Comparison of ENCODE assay signal across 30 mouse cellular contexts in genomic region chr10:115515503-115515902, GRCm38 (mm10). TPM values are rescaled to one million over a fixed set of nuclear protein-coding genes. Genes with fewer than 3 reads are reported as not detected.
DNase-seq lines count a peak whose midpoint lies in the region; ATAC-seq and TF ChIP-seq lines count a peak whose summit lies in the region.
"Had no signal": no experiment of that assay in that cellular context is flagged by ENCODE, and none has a peak within 500 bp of the region (broad histone marks: within the 10 kb centered on the region; RNA-seq: fewer than 3 reads in every experiment).

No protein-coding gene starts in this region.

- WGBS in forebrain, postnatal 0 days: 66% methylated on average over 7 of the region's 7 CpGs
- 86% methylated on average over 7 of the region's 7 CpGs for WGBS in forebrain, embryonic 14.5 days
- 78% methylated on average over 7 of the region's 7 CpGs for WGBS in liver, embryonic 11.5 days

- H3K4me1 ChIP-seq in forebrain, postnatal 0 days (ENCODE audit: insufficient read depth): no peaks in the 10 kb centered on the region
- no peaks in the 10 kb centered on the region for H3K4me1 ChIP-seq in forebrain, embryonic 14.5 days (ENCODE audit: control insufficient read depth, insufficient read depth, low read length)
- no peaks in the 10 kb centered on the region for H3K4me1 ChIP-seq in liver, embryonic 11.5 days (replicated peaks; ENCODE audit: control insufficient read depth, insufficient read depth, low read length)
- H3K4me1 ChIP-seq: lung, embryonic 15.5 days; midbrain, embryonic 15.5 days had no signal

- no peaks in the 10 kb centered on the region for H3K36me3 ChIP-seq in forebrain, postnatal 0 days (ENCODE audit: insufficient read depth)
- H3K36me3 ChIP-seq in forebrain, embryonic 14.5 days (ENCODE audit: control insufficient read depth, insufficient read depth, low read length): no peaks in the 10 kb centered on the region
- H3K36me3 ChIP-seq in liver, embryonic 11.5 days (ENCODE audit: control insufficient read depth, insufficient read depth, low read length): no peaks in the 10 kb centered on the region
- H3K36me3 ChIP-seq: heart, embryonic 13.5 days; hindbrain, embryonic 12.5 days; kidney, embryonic 15.5 days; lung, embryonic 15.5 days; midbrain, embryonic 15.5 days; neural tube, embryonic 12.5 days had no signal

- H3K27ac ChIP-seq in forebrain, postnatal 0 days (ENCODE audit: low read depth, low read length): no peak overlapping the region
- no peak overlapping the region for H3K27ac ChIP-seq in forebrain, embryonic 14.5 days (ENCODE audit: low read depth, low read length)
- no peak overlapping the region for H3K27ac ChIP-seq in liver, embryonic 11.5 days (ENCODE audit: low read depth, low read length)
- H3K27ac ChIP-seq: forebrain, embryonic 13.5 days; gastrocnemius, adult 2 months; heart, embryonic 13.5 days; hindbrain, embryonic 12.5 days; kidney, embryonic 15.5 days; liver, embryonic 14.5 days; lung, embryonic 15.5 days; macrophage; midbrain, embryonic 15.5 days; neural tube, embryonic 12.5 days had no signal

- no peak for TF ChIP-seq CTCF in forebrain, postnatal 0 days (IDR thresholded peaks at IDR 0.05; ENCODE audit: low read depth)

- no peaks in the 10 kb centered on the region for H3K9me3 ChIP-seq in forebrain, postnatal 0 days (ENCODE audit: low read length)
- no peaks in the 10 kb centered on the region for H3K9me3 ChIP-seq in forebrain, embryonic 14.5 days (replicated peaks; ENCODE audit: control insufficient read depth, low read length)
- H3K9me3 ChIP-seq in liver, embryonic 11.5 days (ENCODE audit: control insufficient read depth, low read length): no peaks in the 10 kb centered on the region
- H3K9me3 ChIP-seq: forebrain, embryonic 13.5 days; heart, embryonic 13.5 days; hindbrain, embryonic 12.5 days; kidney, embryonic 15.5 days; lung, embryonic 15.5 days; midbrain, embryonic 15.5 days; neural tube, embryonic 12.5 days had no signal

- peak; percentile 62; the same call in 1 of the 2 replicates for ATAC-seq in forebrain, postnatal 0 days
- ATAC-seq in forebrain, embryonic 14.5 days: no peak
- ATAC-seq in liver, embryonic 11.5 days (replicated peaks; ENCODE audit: low FRiP score): no peak
- ATAC-seq: forebrain, embryonic 13.5 days; midbrain, embryonic 15.5 days had no signal

- no peak overlapping the region for H3K9ac ChIP-seq in forebrain, postnatal 0 days
- H3K9ac ChIP-seq in forebrain, embryonic 14.5 days (ENCODE audit: low read length): no peak overlapping the region
- no peak overlapping the region for H3K9ac ChIP-seq in liver, embryonic 11.5 days (ENCODE audit: low read depth, low read length)
- H3K9ac ChIP-seq: forebrain, embryonic 13.5 days; heart, embryonic 13.5 days; hindbrain, embryonic 12.5 days; kidney, embryonic 15.5 days; liver, embryonic 14.5 days; lung, embryonic 15.5 days; midbrain, embryonic 15.5 days; neural tube, embryonic 12.5 days had no signal

- peak; percentile 59 for DNase-seq in forebrain, postnatal 0 days
- DNase-seq in forebrain, embryonic 14.5 days (ENCODE audit: low spot score): no peak
- peak; percentile 10 for DNase-seq in right cerebral cortex, adult 18-20 months
- DNase-seq in right cerebral cortex, postnatal 4 days: no peak
- DNase-seq in layer of hippocampus, adult 9-11 months: peak; percentile 76
- peak; percentile 54 for DNase-seq in telencephalon, adult 2 months (ENCODE audit: low read depth, low spot score)
- no peak for DNase-seq in gastrocnemius, postnatal 10 days
- DNase-seq in liver, embryonic 11.5 days (ENCODE audit: low spot score): no peak
- DNase-seq: adrenal gland, postnatal 10 days; cerebellum, adult 9-10 months; gastrocnemius, adult 2 months; heart, postnatal 14 days; kidney, adult 11 months; kidney, postnatal 36 days; retina, postnatal 1 day; thymus, adult 2 months had no signal

- H3K4me2 ChIP-seq in forebrain, postnatal 0 days (ENCODE audit: low read depth): no peak overlapping the region
- H3K4me2 ChIP-seq in forebrain, embryonic 14.5 days (ENCODE audit: low read length): no peak overlapping the region
- H3K4me2 ChIP-seq in liver, embryonic 11.5 days: no peak overlapping the region
- H3K4me2 ChIP-seq: forebrain, embryonic 13.5 days; heart, embryonic 13.5 days; hindbrain, embryonic 12.5 days; kidney, embryonic 15.5 days; lung, embryonic 15.5 days; midbrain, embryonic 15.5 days; neural tube, embryonic 12.5 days had no signal

- H3K27me3 ChIP-seq in forebrain, postnatal 0 days (ENCODE audit: insufficient read depth, low read length): peaks cover 5% of the 10 kb centered on the region; the same call in 1 of the 2 replicates
- peaks cover 20% of the 10 kb centered on the region for H3K27me3 ChIP-seq in forebrain, embryonic 14.5 days (replicated peaks; ENCODE audit: control insufficient read depth, insufficient read depth, low read length)
- H3K27me3 ChIP-seq in liver, embryonic 11.5 days (replicated peaks; ENCODE audit: control insufficient read depth, insufficient read depth, low read length): no peaks in the 10 kb centered on the region
- H3K27me3 ChIP-seq: heart, embryonic 13.5 days; hindbrain, embryonic 12.5 days; kidney, embryonic 15.5 days; lung, embryonic 15.5 days; neural tube, embryonic 12.5 days had no signal

- H3K4me3 ChIP-seq in forebrain, postnatal 0 days (ENCODE audit: low read depth, low read length): no peak overlapping the region
- no peak overlapping the region for H3K4me3 ChIP-seq in forebrain, embryonic 14.5 days (ENCODE audit: low read depth, low read length)
- no peak overlapping the region for H3K4me3 ChIP-seq in liver, embryonic 11.5 days (ENCODE audit: low read depth, low read length)
- H3K4me3 ChIP-seq: forebrain, embryonic 13.5 days; gastrocnemius, adult 2 months; heart, embryonic 13.5 days; hindbrain, embryonic 12.5 days; kidney, embryonic 15.5 days; lung, embryonic 15.5 days; midbrain, embryonic 15.5 days; neural tube, embryonic 12.5 days had no signal

RNA-seq across cellular contexts. Expression of gene A930009A15Rik, which starts 54.3 kb away (rescaled TPM):
- not detected in 2 replicates for total RNA-seq in forebrain, postnatal 0 days (2014; rRNA removed)
- polyA plus RNA-seq in forebrain, postnatal 0 days (2015; fragmentation: Nextera tagmentation; extraction: Ambion mirVana): 0.57 and 1.1 TPM in 2 replicates
- polyA plus RNA-seq in forebrain, embryonic 14.5 days (2014; fragmentation: Nextera tagmentation; extraction: Ambion mirVana): not detected in 2 replicates
- total RNA-seq in gastrocnemius, postnatal 10 days (2021): not detected
- not detected in 2 replicates for polyA plus RNA-seq in liver, embryonic 11.5 days (2014; fragmentation: Nextera tagmentation; extraction: Ambion mirVana)
- total RNA-seq: adrenal gland, postnatal 10 days; gastrocnemius, adult 2 months; granulocyte monocyte progenitor cell, adult 5-6 weeks; heart, postnatal 14 days had no signal
- polyA plus RNA-seq: embryonic facial prominence, embryonic 14.5 days; heart, embryonic 13.5 days; limb, embryonic 14.5 days; liver, embryonic 14.5 days; lung, embryonic 15.5 days; macrophage; small intestine, adult 2 months; stomach, embryonic 16.5 days; thymus, adult 2 months had no signal

Comparison
In these comparisons a context has a peak if more than half of its experiments do, and no peak if none do; other contexts are left out.
1. DNase-seq: peak in forebrain, postnatal 0 days (single experiment), right cerebral cortex, adult 18-20 months (single experiment), layer of hippocampus, adult 9-11 months (single experiment) and telencephalon, adult 2 months (single experiment); none in forebrain, embryonic 14.5 days (single experiment), right cerebral cortex, postnatal 4 days (single experiment), gastrocnemius, postnatal 10 days (single experiment) and liver, embryonic 11.5 days (single experiment).